Mouse (Mus musculus): ENCODE measurements at regions not wholly inside any gene's neighbourhood (a gene's known extent, or its start where the extent isn't known, plus 50 kb on each side); places are given as distances from the start of the nearest gene placed in this dataset.

GRCm38 (mm10) chr5:83091483-83091882, 263.5 kb downstream of the Tecrl start:
- no peak for DNase-seq (ENCODE audit: low spot score in 2 of 2)

GRCm38 (mm10) chr5:83054819-83055218, 300.2 kb downstream of the Tecrl start:
- DNase-seq (ENCODE audit: low spot score in 2 of 2): no peak

- DNase-seq (ENCODE audit: low spot score in 2 of 2): no peak
Measured at GRCm38 (mm10) chr5:83047214-83047613, 307.8 kb downstream of the Tecrl start.

- no peak for DNase-seq (ENCODE audit: low spot score in 2 of 2)
Measured at GRCm38 (mm10) chr5:83029703-83030102, 325.3 kb downstream of the Tecrl start.

GRCm38 (mm10) chr5:83006038-83006437, 349.0 kb downstream of the Tecrl start:
- DNase-seq (ENCODE audit: low spot score in 2 of 2): no peak

GRCm38 (mm10) chr5:82989056-82989455, 365.9 kb downstream of the Tecrl start:
- no peak for DNase-seq (ENCODE audit: low spot score in 2 of 2)

- no peak for DNase-seq (ENCODE audit: low spot score in 2 of 2)
Measured at GRCm38 (mm10) chr5:82969315-82969714, 385.7 kb downstream of the Tecrl start.

GRCm38 (mm10) chr5:82966824-82967223, 388.2 kb downstream of the Tecrl start:
- DNase-seq (ENCODE audit: low spot score in 2 of 2): no peak

GRCm38 (mm10) chr5:82966180-82966579, 388.8 kb downstream of the Tecrl start:
- DNase-seq (ENCODE audit: low spot score in 2 of 2): peak; percentile 5 to 12

- DNase-seq (ENCODE audit: low spot score in 2 of 2): no peak
Measured at GRCm38 (mm10) chr5:82964513-82964912, 390.5 kb downstream of the Tecrl start.

GRCm38 (mm10) chr5:82956012-82956411, 399.0 kb downstream of the Tecrl start:
- DNase-seq (ENCODE audit: low spot score in 2 of 2): no peak

- DNase-seq (ENCODE audit: low spot score in 2 of 2): no peak
Measured at GRCm38 (mm10) chr5:82947060-82947459, 407.9 kb downstream of the Tecrl start.

GRCm38 (mm10) chr5:82939786-82940185, 415.2 kb downstream of the Tecrl start:
- DNase-seq (ENCODE audit: low spot score in 2 of 2): no peak

GRCm38 (mm10) chr5:82899347-82899746, 455.6 kb downstream of the Tecrl start:
- no peak for DNase-seq (ENCODE audit: low spot score in 2 of 2)

- DNase-seq (ENCODE audit: low spot score in 2 of 2): no peak
Measured at GRCm38 (mm10) chr5:82898912-82899311, 456.1 kb downstream of the Tecrl start.

GRCm38 (mm10) chr5:82898389-82898788, 456.6 kb downstream of the Tecrl start:
- no peak for DNase-seq (ENCODE audit: low spot score in 2 of 2)

- DNase-seq (ENCODE audit: low spot score in 2 of 2): no peak
Measured at GRCm38 (mm10) chr5:82869264-82869663, 485.7 kb downstream of the Tecrl start.

- DNase-seq (ENCODE audit: low spot score in 2 of 2): no peak
Measured at GRCm38 (mm10) chr5:82864347-82864746, 490.6 kb downstream of the Tecrl start.

- no peak for DNase-seq (ENCODE audit: low spot score in 2 of 2)
Measured at GRCm38 (mm10) chr5:82825327-82825726, 529.7 kb downstream of the Tecrl start.

- DNase-seq (ENCODE audit: low spot score in 2 of 2): no peak
Measured at GRCm38 (mm10) chr5:82793197-82793596, 561.8 kb downstream of the Tecrl start.

All from gastrocnemius, adult 8-10 months (tissue).